Mouse (Mus musculus) ES-Bruce4 (cell line): ENCODE data around the gene Syt2. TPM values are rescaled to one million over a fixed set of nuclear protein-coding genes. Genes with fewer than 3 reads are reported as not detected.

Experiments
- H3K27ac ChIP-seq: 2 replicates; pipeline ENCODE4 v1.5.1; 2012; ENCODE audit warnings: low read length, inconsistent platforms; ENCODE audit not compliant: insufficient read depth
- H3K27me3 ChIP-seq: 2 replicates; pipeline ENCODE4 v1.6.1; 2012; ENCODE audit warnings: mild to moderate bottlenecking, low read length, inconsistent platforms; ENCODE audit not compliant: control insufficient read depth, poor library complexity, insufficient read depth, severe bottlenecking
- H3K36me3 ChIP-seq: 2 replicates; pipeline ENCODE4 v1.6.1; 2012; ENCODE audit warnings: inconsistent platforms, mild to moderate bottlenecking, low read length, moderate library complexity; ENCODE audit not compliant: control insufficient read depth, poor library complexity, insufficient read depth, severe bottlenecking
- H3K4me1 ChIP-seq: one replicate; pipeline ENCODE4 v1.8.1; 2011; ENCODE audit warnings: low read length; ENCODE audit not compliant: control insufficient read depth, insufficient read depth
- H3K4me3 ChIP-seq: 2 replicates; pipeline ENCODE4 v1.5.1; 2011; ENCODE audit warnings: low read depth, mild to moderate bottlenecking, low read length
- H3K9ac ChIP-seq: 2 replicates; pipeline ENCODE4 v1.6.1; 2012; ENCODE audit warnings: low read depth, mild to moderate bottlenecking, inconsistent platforms; ENCODE audit not compliant: poor library complexity, severe bottlenecking
- H3K9me3 ChIP-seq: replicated peaks from 2 replicates; pipeline ENCODE4 v1.6.1; 2012; ENCODE audit warnings: mild to moderate bottlenecking, low read length, inconsistent platforms; ENCODE audit not compliant: control insufficient read depth, poor library complexity, insufficient read depth, severe bottlenecking
- CTCF ChIP-seq: IDR thresholded peaks from one replicate; pipeline ENCODE4 v1.8.1; 2011; ENCODE audit warnings: low read depth, low read length
- EP300 ChIP-seq: IDR thresholded peaks from 2 replicates; pipeline ENCODE4 v1.6.1; 2011; ENCODE audit warnings: low read depth, low read length; ENCODE audit not compliant: insufficient read depth
- POLR2A ChIP-seq: IDR thresholded peaks from one replicate; pipeline ENCODE4 v1.8.1; 2011; ENCODE audit warnings: low read length; ENCODE audit not compliant: insufficient read depth
- polyA plus RNA-seq: library from polyadenylated mRNA; stranded (reverse); fragments of >200 nt; gene quantifications from 2 replicates; pipeline ENCODE4 v1.2.4, GENCODE M21; 2011; ENCODE audit warnings: low read depth; ENCODE audit not compliant: missing spikeins, insufficient read depth, insufficient read length

Gene Syt2
- polyA plus RNA-seq, 1 experiment = 0.12 TPM

DNA sequence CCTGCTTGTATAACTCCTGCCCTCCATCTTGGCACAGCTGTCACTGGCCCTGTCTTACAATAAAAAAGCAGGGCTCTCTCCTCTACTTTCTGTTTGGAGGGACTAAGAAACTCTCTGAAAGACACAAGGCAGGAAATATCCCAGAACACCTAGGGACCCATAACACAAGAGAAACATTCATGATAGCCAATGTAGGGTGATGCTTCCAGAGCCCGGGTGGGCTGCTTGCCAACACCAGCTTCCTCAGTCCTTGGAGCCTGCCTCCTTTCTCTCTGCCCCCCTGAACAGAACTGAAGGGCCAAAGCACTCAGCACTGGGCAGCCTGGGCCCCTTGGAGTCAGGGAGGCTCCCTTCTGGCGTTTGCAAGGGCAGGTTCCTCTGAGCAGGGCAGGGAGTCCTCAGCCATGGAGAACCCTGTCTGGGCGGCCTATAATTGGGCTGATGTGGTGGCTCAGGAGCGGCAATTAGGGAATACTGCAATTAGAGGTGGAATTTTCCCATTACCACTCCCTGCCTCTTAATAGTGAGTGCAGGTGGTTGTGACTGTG is 5.4 kb downstream of the Syt2 start:
- TF ChIP-seq CTCF = no peak
- TF ChIP-seq POLR2A = no peak
- no peak for TF ChIP-seq EP300
- H3K27me3 ChIP-seq = peaks cover 9% of the 10 kb centered on the region
- no peaks in the 10 kb centered on the region for H3K36me3 ChIP-seq
- H3K4me1 ChIP-seq = no peaks in the 10 kb centered on the region
- no peak overlapping the region for H3K4me3 ChIP-seq
- H3K9ac ChIP-seq = no peak overlapping the region
- no peak overlapping the region for H3K27ac ChIP-seq
- H3K9me3 ChIP-seq = no peaks in the 10 kb centered on the region

DNA sequence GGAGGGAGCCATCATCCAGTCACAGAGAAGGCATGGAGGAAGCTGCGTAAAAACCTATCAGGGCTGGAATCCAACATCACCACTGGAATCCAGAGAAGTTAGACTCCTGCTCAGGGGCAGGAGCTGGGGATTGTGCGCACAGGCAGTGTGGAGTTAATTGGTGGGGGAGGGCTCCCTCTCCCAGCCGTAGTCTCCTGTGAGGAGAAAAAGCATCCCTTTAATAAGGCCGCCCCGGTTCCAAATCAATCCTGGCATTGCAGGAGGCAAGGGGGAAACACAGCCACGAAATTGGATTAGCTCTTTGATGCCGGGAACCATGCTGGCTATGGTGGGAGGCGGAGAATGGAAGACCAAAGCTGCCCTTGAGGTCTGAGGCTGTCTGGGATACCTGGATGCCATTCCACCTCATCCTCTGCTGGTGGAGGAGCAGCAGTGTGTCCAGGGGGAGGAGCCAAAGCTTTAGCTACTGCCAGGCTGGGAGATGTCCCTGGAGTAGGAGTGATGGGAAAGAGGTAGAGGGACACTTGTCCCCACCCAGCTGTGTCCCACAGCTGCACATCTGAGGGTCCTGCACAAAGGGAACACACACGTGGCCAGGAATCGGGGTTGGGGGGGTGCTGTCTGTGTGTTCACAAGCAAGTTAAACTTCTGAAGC is 7.3 kb downstream of the Syt2 start:
- H3K27me3 ChIP-seq = no peaks in the 10 kb centered on the region
- H3K27ac ChIP-seq = no peak overlapping the region
- H3K9me3 ChIP-seq = no peaks in the 10 kb centered on the region
- TF ChIP-seq CTCF (no peak), POLR2A (no peak), EP300 (no peak)
- H3K36me3 ChIP-seq = no peaks in the 10 kb centered on the region
- no peaks in the 10 kb centered on the region for H3K4me1 ChIP-seq
- H3K9ac ChIP-seq = no peak overlapping the region
- no peak overlapping the region for H3K4me3 ChIP-seq

DNA sequence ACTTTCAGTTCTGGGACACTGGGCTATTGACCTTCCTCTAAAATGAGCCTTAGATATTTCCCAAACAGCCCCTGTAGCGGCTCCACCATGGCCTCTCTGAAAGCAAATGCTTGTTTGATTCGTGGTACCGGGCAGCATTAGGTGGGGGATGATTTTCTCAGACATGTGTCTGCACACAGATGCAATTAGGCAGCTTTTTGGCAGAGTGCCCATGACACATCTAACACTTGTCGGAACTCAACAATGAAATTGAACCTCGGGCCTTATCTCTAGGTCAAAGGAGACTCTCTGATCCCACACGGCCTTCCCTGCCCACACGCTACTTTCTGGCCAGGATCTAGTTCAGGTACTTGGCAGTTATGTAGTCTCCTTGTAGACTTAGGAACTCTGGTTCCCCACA is 12.4 kb downstream of the Syt2 start:
- no peak for TF ChIP-seq POLR2A
- TF ChIP-seq EP300 = no peak
- no peak for TF ChIP-seq CTCF
- H3K27me3 ChIP-seq = no peaks in the 10 kb centered on the region

DNA sequence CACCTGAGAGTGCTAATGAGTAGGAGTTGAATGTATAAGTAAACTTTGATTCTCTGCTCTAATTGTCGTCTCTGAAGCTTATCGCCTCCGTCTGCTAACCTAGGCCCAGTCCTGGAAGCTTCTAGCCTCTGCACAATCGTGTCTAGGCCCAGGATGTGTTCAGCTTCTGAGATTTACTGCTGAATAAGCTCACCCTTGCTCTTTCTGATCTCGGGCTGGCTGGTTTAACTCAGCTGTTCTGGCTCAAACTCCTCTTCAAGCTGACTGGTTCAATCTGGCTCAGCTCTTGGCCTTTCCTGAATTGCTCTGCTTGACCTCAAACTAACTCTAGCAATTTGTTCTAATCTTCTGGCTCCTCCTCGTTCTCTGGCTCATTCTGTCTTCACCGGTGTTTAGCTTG is 13.7 kb downstream of the Syt2 start:
- H3K9me3 ChIP-seq = no peaks in the 10 kb centered on the region
- no peaks in the 10 kb centered on the region for H3K4me1 ChIP-seq
- TF ChIP-seq CTCF (no peak), POLR2A (no peak), EP300 (no peak)
- H3K36me3 ChIP-seq = no peaks in the 10 kb centered on the region
- H3K27ac ChIP-seq = no peak overlapping the region
- no peak overlapping the region for H3K9ac ChIP-seq
- H3K27me3 ChIP-seq = no peaks in the 10 kb centered on the region
- H3K4me3 ChIP-seq = no peak overlapping the region

More for the DNA sequence above, 12.4 kb downstream of the Syt2 start:
- Histone ChIP-seq H3K9me3 (no peaks in the 10 kb centered on the region), H3K4me3 (no peak overlapping the region), H3K27ac (no peak overlapping the region), H3K36me3 (no peaks in the 10 kb centered on the region), H3K9ac (no peak overlapping the region), H3K4me1 (no peaks in the 10 kb centered on the region)

DNA sequence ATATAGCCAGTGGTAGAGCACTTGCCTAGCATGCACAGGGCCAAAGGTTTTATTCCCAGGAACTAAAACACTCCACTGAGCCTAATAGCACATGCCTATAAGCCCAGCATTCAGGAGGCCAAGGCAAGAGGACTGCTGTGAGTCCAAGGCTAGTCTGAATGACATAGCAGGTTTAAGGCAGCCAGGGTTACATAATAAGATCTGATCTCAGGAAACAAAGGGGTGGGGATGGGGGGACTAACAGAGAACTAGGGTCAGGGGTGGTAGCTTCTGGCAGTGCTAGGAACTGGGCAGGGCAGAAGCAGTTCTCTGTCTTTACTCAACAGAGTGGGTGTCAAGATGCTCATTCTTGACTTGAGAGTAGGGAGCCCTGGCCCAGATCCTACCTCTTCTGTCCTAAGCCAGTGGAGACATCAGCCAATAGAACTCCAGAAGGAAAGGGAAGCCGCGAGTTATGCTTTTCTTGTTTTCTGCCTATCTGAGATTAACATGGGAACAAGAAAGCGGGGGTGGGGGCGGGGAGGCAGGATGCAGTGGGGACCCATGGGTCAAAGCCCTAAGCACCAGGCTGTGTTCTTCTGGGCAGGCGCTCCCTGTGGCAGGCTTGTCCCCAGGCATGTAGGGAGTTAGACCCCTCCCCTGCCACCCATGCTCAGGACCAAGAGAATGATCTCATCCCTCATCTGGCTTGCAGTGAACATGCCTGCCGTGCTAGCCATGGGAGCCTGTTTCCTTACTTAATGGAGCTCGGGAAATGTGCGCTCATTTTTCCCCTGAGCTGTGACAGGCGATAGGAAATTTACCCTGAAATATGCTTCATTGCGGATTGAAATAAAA is 25.0 kb downstream of the Syt2 start:
- H3K36me3 ChIP-seq = no peaks in the 10 kb centered on the region
- no peak overlapping the region for H3K4me3 ChIP-seq
- no peaks in the 10 kb centered on the region for H3K27me3 ChIP-seq
- TF ChIP-seq CTCF (no peak), POLR2A (no peak), EP300 (no peak)
- no peaks in the 10 kb centered on the region for H3K4me1 ChIP-seq
- no peak overlapping the region for H3K9ac ChIP-seq
- no peaks in the 10 kb centered on the region for H3K9me3 ChIP-seq
- H3K27ac ChIP-seq = no peak overlapping the region

DNA sequence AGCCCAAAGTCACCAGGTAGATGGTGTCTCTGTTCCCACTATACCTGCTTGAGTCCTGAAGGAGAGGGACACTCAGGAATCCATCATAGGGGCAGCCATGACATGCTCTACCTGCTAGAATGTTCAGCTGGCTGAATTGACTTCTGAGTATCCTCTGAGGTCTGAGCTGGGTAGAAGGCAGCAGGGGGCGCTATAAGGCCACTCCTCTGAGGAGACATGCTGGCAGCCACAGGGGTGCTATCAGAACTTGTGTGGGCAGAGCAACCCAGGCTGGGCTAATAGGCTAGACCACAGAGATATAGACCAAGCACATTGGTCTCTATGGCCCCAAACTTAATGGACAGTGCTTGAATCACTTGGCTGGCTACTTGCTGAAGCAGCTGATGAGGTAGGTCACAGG is 27.8 kb downstream of the Syt2 start:
- TF ChIP-seq POLR2A (no peak), CTCF (peak; percentile 61)
- Histone ChIP-seq H3K9ac (no peak overlapping the region), H3K36me3 (no peaks in the 10 kb centered on the region), H3K4me3 (no peak overlapping the region), H3K27ac (no peak overlapping the region), H3K4me1 (no peaks in the 10 kb centered on the region), H3K27me3 (no peaks in the 10 kb centered on the region), H3K9me3 (no peaks in the 10 kb centered on the region)
